Mouse (Mus musculus) intestine, embryonic 16.5 days (tissue): ENCODE results near the gene Gtdc1. TPM values are rescaled to one million over a fixed set of nuclear protein-coding genes. Genes with fewer than 3 reads are reported as not detected.
"Not testable (repeated sequence)": the region's sequence is repeated elsewhere in the genome, so short reads cannot be mapped to it uniquely, and the experiment has no call there.

Experiments used
- ATAC-seq: fragments of 200-750 bp; cut with Nextera tagmentation; 2 replicates; pipeline ENCODE4 v1.8.0; 2017; ENCODE audit warnings: moderate TSS enrichment, moderate library complexity
- H3K27ac ChIP-seq: fragments of 300-500 bp; sonication (generic); 2 replicates; pipeline ENCODE4 v1.5.1; 2014; ENCODE audit warnings: mild to moderate bottlenecking, low read length
- H3K27me3 ChIP-seq: fragments of 300-500 bp; sonication (generic); replicated peaks from 2 replicates; pipeline ENCODE4 v1.6.1; 2014; ENCODE audit warnings: low read length, control low read depth, mixed read lengths; ENCODE audit not compliant: control insufficient read depth, insufficient read depth
- H3K36me3 ChIP-seq: fragments of 300-500 bp; sonication (generic); 2 replicates; pipeline ENCODE4 v1.6.1; 2014; ENCODE audit warnings: low read length, control low read depth; ENCODE audit not compliant: control insufficient read depth, insufficient read depth
- H3K4me1 ChIP-seq: fragments of 300-500 bp; sonication (generic); 2 replicates; pipeline ENCODE4 v1.6.1; 2014; ENCODE audit warnings: low read length, control low read depth, mixed read lengths; ENCODE audit not compliant: control insufficient read depth, insufficient read depth
- H3K4me2 ChIP-seq: fragments of 300-500 bp; sonication (generic); 2 replicates; pipeline ENCODE4 v1.6.1; 2014; ENCODE audit warnings: low read depth, low read length, control low read depth
- H3K4me3 ChIP-seq: fragments of 300-500 bp; sonication (generic); 2 replicates; pipeline ENCODE4 v1.5.1; 2014; ENCODE audit warnings: mild to moderate bottlenecking, low read length
- H3K9ac ChIP-seq: fragments of 300-500 bp; sonication (generic); 2 replicates; pipeline ENCODE4 v1.6.1; 2014; ENCODE audit warnings: low read depth, low read length
- H3K9me3 ChIP-seq: fragments of 300-500 bp; sonication (generic); 2 replicates; pipeline ENCODE4 v1.6.1; 2016; ENCODE audit warnings: low read length, control low read depth; ENCODE audit not compliant: control insufficient read depth
- WGBS: fragments of 180-500 bp; shearing (Covaris S2); extraction: QIAGEN DNeasy Blood & Tissue Kit; methylation state at CpG from one replicate; pipeline ENCODE4 v1.1.7; 2014; 5-methylcytosine and 5-hydroxymethylcytosine counted together
- polyA plus RNA-seq: library from polyadenylated mRNA; unstranded; fragments of >200 nt; fragmentation: Nextera tagmentation; extraction: Ambion mirVana; gene quantifications from 2 replicates; pipeline ENCODE4 v1.2.1, GENCODE M21; 2015

Gene Gtdc1
- polyA plus RNA-seq, 1 experiment from 2014 or later, result 6.6 TPM

- H3K9me3 ChIP-seq, result no peaks in the 10 kb centered on the region
- WGBS, result 89% methylated on average over 3 of the region's 3 CpGs
- H3K9ac ChIP-seq, result no peak overlapping the region
- no peak overlapping the region for H3K4me3 ChIP-seq
- no peaks in the 10 kb centered on the region for H3K4me1 ChIP-seq
- no peak overlapping the region for H3K4me2 ChIP-seq
- ATAC-seq, result no peak
- no peaks in the 10 kb centered on the region for H3K36me3 ChIP-seq
- no peaks in the 10 kb centered on the region for H3K27me3 ChIP-seq
- H3K27ac ChIP-seq, result no peak overlapping the region
Observed at GRCm38 (mm10) chr2:44622471-44622870, 305.0 kb downstream of the Gtdc1 start.

GRCm38 (mm10) chr2:44599653-44600052, 327.8 kb downstream of the Gtdc1 start:
- not testable (repeated sequence) for ATAC-seq, H3K36me3 ChIP-seq, H3K27me3 ChIP-seq, H3K4me1 ChIP-seq, H3K9me3 ChIP-seq, H3K4me3 ChIP-seq, H3K9ac ChIP-seq, H3K27ac ChIP-seq, H3K4me2 ChIP-seq
- 70% methylated on average over 3 of the region's 3 CpGs for WGBS

GRCm38 (mm10) chr2:44594276-44594675, 333.2 kb downstream of the Gtdc1 start:
- 75% methylated on average over 1 of the region's 1 CpGs for WGBS
- no peak for ATAC-seq

GRCm38 (mm10) chr2:44590881-44591280, 336.6 kb downstream of the Gtdc1 start:
- Histone ChIP-seq H3K9me3 (no peaks in the 10 kb centered on the region), H3K27me3 (no peaks in the 10 kb centered on the region), H3K4me2 (no peak overlapping the region), H3K4me3 (no peak overlapping the region), H3K27ac (no peak overlapping the region), H3K4me1 (0 out of 2 replicates have a peak, but pooled peaks cover 2% of the 10 kb centered on the region), H3K36me3 (no peaks in the 10 kb centered on the region), H3K9ac (no peak overlapping the region)
- ATAC-seq, result no peak
- WGBS, result 45% methylated on average over 4 of the region's 4 CpGs

More at GRCm38 (mm10) chr2:44594276-44594675, 333.2 kb downstream of the Gtdc1 start:
- Histone ChIP-seq H3K36me3 (no peaks in the 10 kb centered on the region), H3K27ac (no peak overlapping the region), H3K27me3 (no peaks in the 10 kb centered on the region), H3K4me2 (no peak overlapping the region), H3K9ac (no peak overlapping the region), H3K4me3 (no peak overlapping the region), H3K4me1 (0 out of 2 replicates have a peak, but pooled peaks cover 2% of the 10 kb centered on the region), H3K9me3 (no peaks in the 10 kb centered on the region)

GRCm38 (mm10) chr2:44584061-44584460, 343.4 kb downstream of the Gtdc1 start:
- Histone ChIP-seq H3K4me3 (no peak overlapping the region), H3K9ac (no peak overlapping the region), H3K4me2 (no peak overlapping the region), H3K27ac (no peak overlapping the region), H3K27me3 (no peaks in the 10 kb centered on the region), H3K9me3 (no peaks in the 10 kb centered on the region), H3K36me3 (no peaks in the 10 kb centered on the region), H3K4me1 (no peaks in the 10 kb centered on the region)
- ATAC-seq, result no peak

GRCm38 (mm10) chr2:44583491-44583890, 344.0 kb downstream of the Gtdc1 start:
- no peak for ATAC-seq
- no peak overlapping the region for H3K27ac ChIP-seq
- H3K9ac ChIP-seq, result no peak overlapping the region
- no peak overlapping the region for H3K4me3 ChIP-seq
- no peaks in the 10 kb centered on the region for H3K27me3 ChIP-seq
- H3K36me3 ChIP-seq, result no peaks in the 10 kb centered on the region
- no peaks in the 10 kb centered on the region for H3K9me3 ChIP-seq
- no peaks in the 10 kb centered on the region for H3K4me1 ChIP-seq
- H3K4me2 ChIP-seq, result no peak overlapping the region

GRCm38 (mm10) chr2:44571810-44572209, 355.6 kb downstream of the Gtdc1 start:
- Histone ChIP-seq H3K36me3 (no peaks in the 10 kb centered on the region), H3K27me3 (no peaks in the 10 kb centered on the region), H3K4me3 (no peak overlapping the region), H3K4me2 (no peak overlapping the region), H3K9ac (no peak overlapping the region), H3K9me3 (no peaks in the 10 kb centered on the region), H3K27ac (peak overlapping the region; percentile 48; the same call in 1 of the 2 replicates), H3K4me1 (0 out of 2 replicates have a peak, but pooled peaks cover 2% of the 10 kb centered on the region)
- no peak for ATAC-seq
- 49% methylated on average over 3 of the region's 3 CpGs for WGBS

GRCm38 (mm10) chr2:44571156-44571555, 356.3 kb downstream of the Gtdc1 start:
- Histone ChIP-seq H3K27me3 (no peaks in the 10 kb centered on the region), H3K36me3 (no peaks in the 10 kb centered on the region), H3K4me3 (no peak overlapping the region), H3K27ac (peak overlapping the region; percentile 75), H3K9me3 (no peaks in the 10 kb centered on the region), H3K4me2 (no peak overlapping the region), H3K9ac (peak overlapping the region; percentile 21; the same call in 1 of the 2 replicates), H3K4me1 (0 out of 2 replicates have a peak, but pooled peaks cover 2% of the 10 kb centered on the region)
- 48% methylated on average over 9 of the region's 9 CpGs for whole genome bisulfite sequencing
- ATAC-seq, result peak; percentile 44; the same call in 1 of the 2 replicates

GRCm38 (mm10) chr2:44569140-44569952, 358.1 kb downstream of the Gtdc1 start:
- Histone ChIP-seq H3K27ac (no peak overlapping the region; the same call in 1 of the 2 replicates), H3K9ac (no peak overlapping the region), H3K4me3 (no peak overlapping the region), H3K4me2 (no peak overlapping the region), H3K36me3 (no peaks in the 10 kb centered on the region), H3K27me3 (no peaks in the 10 kb centered on the region), H3K4me1 (0 out of 2 replicates have a peak, but pooled peaks cover 2% of the 10 kb centered on the region), H3K9me3 (no peaks in the 10 kb centered on the region)
- 0 out of 2 replicates have a peak, but pooled peaks have one; percentile 56 for ATAC-seq
- WGBS, result 71% methylated on average over 7 of the region's 7 CpGs
